Mouse (Mus musculus) gastrocnemius, adult 18-20 months (tissue): ENCODE data around the gene Ska2. TPM values are rescaled to one million over a fixed set of nuclear protein-coding genes. Genes with fewer than 3 reads are reported as not detected.

ENCODE experiments used
- DNase-seq: peaks from one replicate; pipeline ENCODE4 v3.0.0; 2021; ENCODE audit warnings: low spot score
- long read RNA-seq, 2 experiments: library from polyadenylated mRNA; stranded (forward); transcript quantifications; one replicate each; pipeline ENCODE4 v2.0.0; 2021
- total RNA-seq, 2 experiments: library from RNA; stranded (reverse); gene quantifications; 2 replicates each; pipeline ENCODE4 v1.2.3; 2021

The Ska2 gene
- total RNA-seq: 1 to 10 TPM; 4.6 to 5.3 TPM
- long read RNA-seq, experiment 1, partial matches to known transcripts: 0 of 5 reads
- long read RNA-seq, experiment 1, other reads (novel, unspliced or antisense): 2 of 5 reads
- long read RNA-seq, experiment 2, partial matches to known transcripts: 1 of 3 reads
- long read RNA-seq, experiment 2, other reads (novel, unspliced or antisense): 1 of 3 reads

- peak; percentile 97 for DNase-seq
Measured at GRCm38 (mm10) chr11:87108755-87109518, at the start of gene Ska2. TSS of gene Ska2 (plus strand) at chr11:87109234.

DNA sequence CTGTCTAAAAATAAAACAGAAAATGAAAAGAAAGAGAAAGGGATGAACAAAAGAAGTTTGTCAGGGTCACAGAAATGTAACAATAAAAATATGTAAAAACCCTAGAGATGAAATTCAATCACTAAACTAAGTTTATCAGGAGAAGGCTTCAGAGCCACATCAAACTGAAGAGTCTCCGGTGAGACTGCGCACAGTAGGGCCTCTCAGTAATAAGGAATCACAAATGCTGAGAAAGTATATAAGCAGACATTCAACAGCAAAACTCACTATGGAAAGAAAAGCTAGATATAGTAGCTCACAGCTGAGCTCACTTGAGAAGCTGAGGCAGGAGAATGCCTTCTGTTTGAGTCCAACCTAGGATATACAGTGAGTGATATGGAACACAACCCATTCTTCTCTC is 48.6 kb upstream of the Ska2 start:
- no peak for DNase-seq

- no peak for DNase-seq
Measured at GRCm38 (mm10) chr11:87062087-87062486, 46.9 kb upstream of the Ska2 start.

DNA sequence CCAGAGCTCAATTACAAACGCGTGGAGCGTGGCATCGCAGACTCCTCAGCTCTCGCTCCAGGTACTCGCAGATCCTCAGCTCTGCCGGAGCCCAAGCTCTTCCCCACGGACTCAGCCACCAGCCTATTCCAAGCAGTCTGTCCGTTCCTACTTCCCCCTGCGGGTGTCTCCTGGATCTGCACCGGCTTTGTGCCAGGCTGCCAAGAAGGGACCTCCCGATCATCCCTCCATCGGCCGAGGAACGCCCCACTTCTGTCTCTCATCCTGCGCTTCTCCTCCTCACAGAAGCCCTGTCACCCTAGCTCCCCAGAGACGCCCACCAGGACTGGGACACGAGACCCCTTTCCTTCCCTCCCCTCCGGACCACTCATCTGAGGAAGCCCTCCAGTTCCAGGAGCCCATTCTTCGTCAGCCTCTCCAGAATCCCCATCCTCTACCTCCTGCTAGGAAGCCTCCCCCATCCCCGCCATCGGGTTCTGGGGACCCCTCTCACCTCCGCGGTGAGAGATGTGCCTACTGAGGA is 35.6 kb upstream of the Ska2 start:
- DNase-seq: peak; percentile 52

GRCm38 (mm10) chr11:87073866-87074440 is 35.1 kb upstream of the Ska2 start, which contains the start of gene Gdpd1:
TSS of gene Gdpd1 (minus strand) at chr11:87074062.
- DNase-seq: peak; percentile 72

DNA sequence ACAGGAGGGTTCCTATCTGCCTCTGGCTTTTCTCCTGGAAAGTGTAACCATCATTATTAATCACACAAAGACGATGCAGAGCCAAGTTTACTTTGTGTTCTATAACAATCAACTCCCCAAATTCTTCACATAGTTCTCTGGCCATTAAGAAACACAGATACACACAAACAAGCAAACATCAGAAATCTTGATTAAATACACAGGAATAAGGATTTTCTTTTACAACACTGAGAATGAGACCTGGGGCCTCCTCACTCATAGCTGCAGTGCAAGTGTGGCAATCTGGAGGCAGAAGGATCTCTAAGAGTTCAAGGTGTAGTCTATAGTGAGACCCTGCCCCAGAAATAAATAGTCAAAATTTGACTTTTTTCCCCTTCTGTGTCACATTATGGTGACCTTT is 25.3 kb upstream of the Ska2 start:
- no peak for DNase-seq

- no peak for DNase-seq
Measured at GRCm38 (mm10) chr11:87085461-87085860, 23.6 kb upstream of the Ska2 start.

- peak; percentile 88 for DNase-seq
Measured at GRCm38 (mm10) chr11:87086290-87086984, 22.6 kb upstream of the Ska2 start, which contains the start of gene Smg8. TSS of gene Smg8 (minus strand) at chr11:87086774.

DNA sequence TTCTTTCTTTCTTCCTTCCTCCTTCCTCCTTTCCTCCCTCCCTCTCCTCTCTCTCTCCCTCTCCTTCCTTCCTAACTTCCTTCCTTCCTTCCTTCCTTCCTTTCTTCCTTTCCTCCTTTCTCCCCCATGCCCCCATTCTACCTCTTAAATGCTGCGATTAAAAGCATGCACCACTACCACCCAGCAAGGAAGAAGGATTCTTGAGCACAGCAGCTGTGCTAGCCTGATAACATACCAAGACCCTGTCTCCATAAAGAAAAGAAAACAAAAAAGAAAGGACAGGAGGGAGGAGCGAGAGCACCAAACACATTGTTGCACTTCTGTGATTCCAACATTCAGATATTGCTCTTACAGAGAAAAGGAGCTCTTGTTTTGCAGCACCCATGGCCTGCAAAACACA is 21.9 kb upstream of the Ska2 start:
- DNase-seq: no peak

- no peak for DNase-seq
Measured at GRCm38 (mm10) chr11:87108409-87108754, 652 bp upstream of the Ska2 start, which contains the start of gene Prr11. TSS of gene Prr11 (minus strand) at chr11:87108708.

GRCm38 (mm10) chr11:87109519-87110171 is 611 bp downstream of the Ska2 start:
- peak; percentile 3 for DNase-seq

DNA sequence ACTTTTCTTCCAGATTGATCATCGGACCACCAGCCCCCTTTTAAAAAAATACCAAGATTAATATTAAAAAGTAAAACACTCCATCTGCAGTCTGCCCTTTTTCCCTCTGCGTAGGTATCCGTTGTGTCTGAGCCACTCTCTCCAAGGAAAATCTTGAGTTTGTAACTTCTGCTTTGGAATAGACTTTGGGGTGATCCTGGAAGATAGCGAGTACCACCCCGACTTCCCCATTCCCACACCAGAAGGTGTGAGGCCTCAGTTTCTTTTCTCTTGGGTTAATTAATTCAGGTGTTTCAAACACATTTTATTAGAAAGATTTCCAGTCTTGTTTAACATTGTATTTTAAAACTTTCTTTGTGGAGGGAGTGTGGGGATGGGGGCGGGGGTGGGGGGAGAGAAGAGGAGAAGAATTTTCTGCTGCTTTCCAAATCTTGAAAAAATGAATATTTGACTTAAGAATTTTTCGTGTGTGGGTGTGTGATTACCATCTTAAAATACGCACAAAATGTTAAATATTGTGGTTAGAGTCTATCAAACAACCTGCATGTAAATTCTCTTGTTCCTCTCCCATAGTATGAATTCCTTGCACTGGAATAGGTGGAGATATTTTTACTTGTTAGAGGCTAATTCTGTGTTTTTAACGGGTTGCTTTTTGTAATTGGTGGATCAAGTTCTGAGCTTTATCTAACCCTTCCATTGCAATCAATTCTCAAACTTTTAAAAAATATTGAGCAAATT is 1.3 kb downstream of the Ska2 start:
- DNase-seq: no peak

DNA sequence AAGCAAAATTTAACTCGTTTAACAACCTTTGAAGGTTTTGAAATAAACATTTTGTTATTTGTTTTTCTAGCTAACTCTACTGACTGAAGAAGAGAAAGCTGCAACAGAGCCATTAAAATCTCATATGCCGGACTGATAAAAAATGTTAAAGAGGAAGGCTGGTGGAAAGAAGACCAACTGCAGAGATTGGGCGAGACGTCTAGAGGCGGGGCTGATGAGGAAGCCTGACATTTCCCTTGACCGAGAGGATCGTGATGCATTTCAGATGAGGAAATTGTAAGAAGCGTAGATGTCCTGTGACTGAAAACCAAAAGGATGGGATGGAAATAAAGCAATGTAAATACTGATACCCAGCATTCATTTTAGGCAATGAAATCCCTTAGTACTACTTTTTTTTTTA is 12.8 kb downstream of the Ska2 start:
- no peak for DNase-seq

DNA sequence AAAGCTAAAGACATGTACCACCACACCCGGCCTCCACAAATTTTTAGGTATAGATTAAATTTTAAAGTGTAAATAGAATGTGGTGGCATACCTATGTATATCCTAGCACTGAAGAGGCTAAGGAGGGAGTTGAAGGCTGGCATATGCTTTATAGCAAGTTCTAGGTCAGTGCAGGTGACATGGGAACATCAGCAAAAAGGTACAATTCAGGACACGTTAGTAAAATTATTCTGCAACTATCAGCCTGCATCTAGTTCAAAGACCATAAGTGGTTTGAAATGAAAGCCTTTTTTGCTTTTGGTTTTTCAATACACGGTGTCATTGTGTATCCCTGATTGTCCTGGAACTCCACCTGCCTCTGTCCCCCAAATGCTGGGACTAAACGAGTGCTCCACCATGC is 16.5 kb downstream of the Ska2 start:
- no peak for DNase-seq

DNA sequence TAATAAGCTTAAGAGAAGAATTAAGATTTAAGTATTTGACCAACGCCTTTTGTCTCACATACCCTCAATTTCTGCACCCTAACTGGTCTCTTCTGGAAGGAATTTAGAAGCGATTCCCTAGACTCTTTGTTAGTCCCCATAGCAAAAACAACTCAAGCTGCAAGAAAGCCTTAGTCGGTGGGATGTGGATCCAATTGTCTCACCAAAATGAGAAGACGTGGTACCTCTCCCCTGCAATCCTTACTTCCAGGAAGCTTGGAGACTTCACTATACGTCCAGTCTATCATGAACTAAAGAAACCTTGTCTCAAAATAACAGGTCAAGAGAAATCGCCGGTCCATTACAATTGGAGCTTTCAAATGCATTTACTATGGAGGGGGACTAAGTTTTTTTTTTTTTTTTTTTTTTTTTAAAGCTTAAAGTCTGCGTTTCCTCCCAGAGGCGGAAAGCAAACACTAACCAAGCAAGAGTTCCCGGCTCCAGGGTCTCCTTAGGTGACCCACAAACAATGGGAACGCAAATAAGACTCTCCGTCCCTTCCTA is 17.3 kb downstream of the Ska2 start:
- DNase-seq: no peak

GRCm38 (mm10) chr11:87126824-87127816 is 18.1 kb downstream of the Ska2 start, which contains the start of gene Trim37:
TSS of gene Trim37 (plus strand) at chr11:87127077.
- peak; percentile 78 for DNase-seq

DNA sequence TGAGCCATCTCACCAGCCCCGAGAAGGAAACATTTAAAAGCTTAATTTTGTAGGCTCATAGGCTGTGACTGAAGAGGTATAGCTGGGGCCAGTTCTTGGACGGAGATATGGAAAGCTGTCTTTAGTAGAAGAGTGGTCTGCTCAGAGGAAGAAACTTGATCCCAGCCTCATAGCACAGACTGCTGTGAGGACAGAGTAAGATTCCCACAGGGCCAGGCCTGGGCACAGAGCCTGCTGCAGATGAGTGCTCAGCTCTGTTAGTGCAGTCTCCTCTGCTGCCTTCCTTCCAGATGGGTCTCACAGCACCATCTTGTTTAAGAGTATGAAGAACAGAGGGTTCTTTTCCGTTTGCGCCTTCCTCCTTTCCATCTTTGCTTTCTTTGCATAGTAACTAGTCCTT is 27.2 kb downstream of the Ska2 start:
- DNase-seq: peak; percentile 9

DNA sequence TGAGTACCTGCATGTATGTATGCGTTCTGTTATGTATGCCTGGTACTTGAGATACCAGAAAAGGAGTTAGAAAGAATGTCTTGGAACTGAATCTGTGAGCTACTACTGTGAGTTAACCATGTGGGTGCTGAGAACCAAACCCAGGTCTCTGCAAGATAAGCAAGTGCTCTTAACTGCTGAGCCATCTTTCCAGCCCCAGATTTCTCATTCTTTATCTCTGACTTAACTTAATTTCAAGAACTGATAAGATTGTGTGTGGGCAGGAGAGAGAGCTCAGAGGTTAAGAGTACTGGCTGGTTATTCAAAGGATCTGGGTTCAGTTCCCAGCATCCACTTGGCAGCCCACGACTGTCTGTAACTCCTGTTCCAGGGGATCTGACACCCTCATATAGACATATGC is 49.0 kb downstream of the Ska2 start:
- DNase-seq: no peak

DNA sequence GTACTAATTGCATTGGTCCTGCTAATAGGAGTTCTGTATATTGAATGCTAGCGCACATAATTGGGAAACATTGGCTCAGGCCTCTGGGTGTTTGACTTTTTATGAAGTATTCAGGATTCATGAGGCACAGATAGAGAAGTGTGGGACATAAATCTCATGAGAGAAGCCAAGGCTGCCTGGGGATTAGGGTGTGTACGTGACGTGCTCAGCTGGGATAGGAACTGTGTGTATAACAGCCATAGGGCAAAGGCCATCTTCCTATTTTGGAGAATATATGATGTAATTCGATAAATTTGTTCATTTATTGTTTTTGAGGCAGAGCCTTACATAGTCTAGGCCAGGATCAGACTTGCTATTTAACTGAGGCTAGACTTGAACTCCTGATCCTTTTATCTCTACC is 53.7 kb downstream of the Ska2 start:
- DNase-seq: no peak
